Mouse (Mus musculus) embryonic facial prominence, embryonic 11.5 days (tissue): Measurements from ENCODE around the gene Cox8b. TPM values are rescaled to one million over a fixed set of nuclear protein-coding genes. Genes with fewer than 3 reads are reported as not detected.

Source experiments
- ATAC-seq: fragments of 200-750 bp; cut with Nextera tagmentation; replicated peaks from 2 replicates; pipeline ENCODE4 v1.8.0; 2017; ENCODE audit warnings: low read depth; ENCODE audit not compliant: insufficient number of reproducible peaks, low FRiP score, low TSS enrichment
- DNase-seq: peaks from one replicate; pipeline ENCODE4 v3.0.0-alpha.2; 2015; ENCODE audit warnings: low spot score
- H3K27ac ChIP-seq: fragments of 300-500 bp; sonication (generic); replicated peaks from 2 replicates; pipeline ENCODE4 v1.5.1; 2014; ENCODE audit warnings: mild to moderate bottlenecking, low read depth, low read length, control low read depth
- H3K27me3 ChIP-seq: fragments of 300-500 bp; sonication (generic); 2 replicates; pipeline ENCODE4 v1.6.1; 2014; ENCODE audit warnings: mild to moderate bottlenecking, low read length, moderate library complexity, mixed read lengths; ENCODE audit not compliant: control insufficient read depth, insufficient read depth
- H3K36me3 ChIP-seq: fragments of 300-500 bp; sonication (generic); replicated peaks from 2 replicates; pipeline ENCODE4 v1.6.1; 2014; ENCODE audit warnings: low read depth, mild to moderate bottlenecking, low read length, moderate library complexity, mixed read lengths; ENCODE audit not compliant: control insufficient read depth, insufficient read depth
- H3K4me1 ChIP-seq: fragments of 300-500 bp; sonication (generic); 2 replicates; pipeline ENCODE4 v1.6.1; 2014; ENCODE audit warnings: low read length, mixed read lengths; ENCODE audit not compliant: control insufficient read depth, insufficient read depth
- H3K4me2 ChIP-seq: fragments of 300-500 bp; sonication (generic); 2 replicates; pipeline ENCODE4 v1.6.1; 2014; ENCODE audit warnings: low read depth, mild to moderate bottlenecking, control low read depth, low read length, moderate library complexity
- H3K4me3 ChIP-seq: fragments of 300-500 bp; sonication (generic); 2 replicates; pipeline ENCODE4 v1.5.1; 2014; ENCODE audit warnings: low read depth, low read length, control low read depth
- H3K9ac ChIP-seq: fragments of 300-500 bp; sonication (generic); replicated peaks from 2 replicates; pipeline ENCODE4 v1.6.1; 2014; ENCODE audit warnings: mild to moderate bottlenecking, control low read depth, low read length
- H3K9me3 ChIP-seq: fragments of 300-500 bp; sonication (generic); replicated peaks from 2 replicates; pipeline ENCODE4 v1.6.1; 2016; ENCODE audit warnings: mild to moderate bottlenecking, low read length, inconsistent platforms, mixed read lengths; ENCODE audit not compliant: control insufficient read depth
- WGBS: fragments of 180-500 bp; shearing (Covaris S2); extraction: QIAGEN DNeasy Blood & Tissue Kit; methylation state at CpG from one replicate; pipeline ENCODE4 v1.1.7; 2014; 5-methylcytosine and 5-hydroxymethylcytosine counted together
- polyA plus RNA-seq: library from polyadenylated mRNA; unstranded; fragments of >200 nt; fragmentation: Nextera tagmentation; extraction: Ambion mirVana; gene quantifications from 2 replicates; pipeline ENCODE4 v1.2.1, GENCODE M21; 2014

Cox8b gene
- polyA plus RNA-seq, 1 experiment from 2014 or later = not detected

DNA sequence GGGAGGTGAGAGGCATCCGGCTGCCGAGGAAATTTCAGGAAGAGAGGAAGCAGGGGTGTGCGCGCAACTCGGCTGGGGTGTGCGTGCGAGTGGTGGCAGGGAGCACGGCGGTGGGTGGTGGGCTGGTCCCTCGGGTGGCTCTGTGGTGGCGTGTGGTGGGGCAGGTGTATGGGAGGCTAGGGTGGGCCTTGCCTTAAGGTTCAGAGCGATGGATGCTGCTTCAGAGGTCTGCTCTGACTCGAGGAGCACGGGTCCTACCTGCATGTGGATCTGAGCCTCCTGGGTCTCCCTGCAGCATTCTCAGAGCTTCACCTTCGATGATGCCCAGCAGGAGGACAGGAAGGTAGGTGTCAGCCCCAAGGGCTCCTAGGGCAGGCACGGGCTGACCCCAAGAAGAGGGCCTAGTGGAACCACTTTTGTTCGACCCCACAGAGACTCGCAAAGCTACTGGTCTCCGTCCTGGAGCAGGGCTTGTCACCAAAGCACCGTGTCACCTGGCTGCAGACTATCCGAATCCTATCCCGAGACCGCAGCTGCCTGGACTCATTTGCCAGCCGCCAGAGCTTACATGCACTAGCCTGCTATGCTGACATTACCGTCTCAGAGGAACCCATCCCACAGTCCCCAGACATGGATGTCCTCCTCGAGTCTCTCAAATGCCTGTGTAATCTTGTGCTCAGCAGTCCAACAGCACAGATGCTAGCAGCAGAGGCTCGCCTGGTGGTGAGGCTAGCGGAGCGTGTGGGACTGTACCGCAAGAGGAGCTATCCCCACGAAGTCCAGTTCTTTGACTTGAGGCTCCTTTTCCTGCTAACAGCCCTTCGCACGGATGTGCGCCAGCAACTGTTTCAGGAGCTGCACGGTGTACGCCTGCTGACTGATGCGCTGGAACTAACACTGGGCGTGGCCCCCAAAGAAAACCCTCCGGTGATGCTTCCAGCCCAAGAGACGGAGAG lies 42.4 kb downstream of the Cox8b start, which contains the start of gene Bet1l:
Bet1l (minus strand) TSS at position 28 of the 956 bp plus-strand sequence.
- H3K36me3 ChIP-seq = peaks cover 17% of the 10 kb centered on the region
- DNase-seq (no peak), ATAC-seq (peak; percentile 11; the same call in 1 of the 2 replicates)
- H3K27ac ChIP-seq = peak within 1 kb of the TSS; percentile 66
- H3K9me3 ChIP-seq = no peaks in the 10 kb centered on the region
- H3K4me1 ChIP-seq = peaks cover 2% of the 10 kb centered on the region
- peak within 1 kb of the TSS; percentile 98 for H3K4me2 ChIP-seq
- H3K27me3 ChIP-seq = no peaks in the 10 kb centered on the region
- peak within 1 kb of the TSS; percentile 74 for H3K4me3 ChIP-seq
- 41% methylated on average over 39 of the region's 40 CpGs for WGBS
- H3K9ac ChIP-seq = peak within 1 kb of the TSS; percentile 87

DNA sequence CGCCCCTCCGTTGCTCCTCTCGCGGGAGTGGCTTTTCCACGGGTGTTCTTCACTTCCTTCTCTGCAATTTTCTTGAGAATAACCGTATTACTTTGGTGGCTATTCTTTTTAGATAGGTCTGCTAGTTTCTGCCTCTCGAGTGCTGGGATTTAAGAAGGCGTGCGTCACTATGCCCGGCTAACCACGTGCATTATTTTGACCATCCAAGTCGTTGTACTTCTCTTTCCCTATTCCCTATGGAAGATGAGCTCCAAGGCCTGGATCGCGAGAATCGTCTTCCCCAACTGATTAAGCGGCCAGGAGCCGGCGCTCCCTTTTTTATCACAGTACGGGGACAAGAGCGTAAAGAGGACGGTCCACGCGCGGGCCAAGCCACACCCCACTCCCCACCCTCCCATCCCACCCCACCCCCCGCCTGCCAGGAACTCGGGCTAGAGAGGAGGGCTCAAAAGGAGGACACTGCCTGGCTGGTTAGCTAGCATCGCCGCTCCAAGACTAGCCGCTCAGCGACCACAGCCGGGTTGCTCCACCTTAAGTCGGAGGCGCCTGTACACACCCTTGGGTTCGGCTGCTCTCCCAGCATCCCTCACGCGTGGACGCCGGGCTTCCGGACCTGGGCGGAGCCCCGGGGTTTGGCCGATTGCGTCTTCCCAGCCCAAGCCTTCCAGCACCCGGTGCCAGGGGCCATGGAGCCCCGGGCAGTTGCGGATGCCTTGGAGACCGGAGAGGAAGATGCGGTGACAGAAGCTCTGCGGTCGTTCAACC lies 43.3 kb downstream of the Cox8b start, which contains the start of gene Ric8a:
Ric8a (plus strand) TSS at position 173 of the 765 bp plus-strand sequence.
- Histone ChIP-seq H3K27me3 (no peaks in the 10 kb centered on the region), H3K9ac (peak within 1 kb of the TSS; percentile 87), H3K4me3 (peak within 1 kb of the TSS; percentile 74), H3K36me3 (peaks cover 15% of the 10 kb centered on the region), H3K4me1 (peaks cover 2% of the 10 kb centered on the region), H3K9me3 (no peaks in the 10 kb centered on the region), H3K27ac (peak within 1 kb of the TSS; percentile 66), H3K4me2 (peak within 1 kb of the TSS; percentile 98)
- ATAC-seq = peak; percentile 81
- peak; percentile 81 for DNase-seq
- 0% methylated on average over 50 of the region's 50 CpGs for WGBS

DNA sequence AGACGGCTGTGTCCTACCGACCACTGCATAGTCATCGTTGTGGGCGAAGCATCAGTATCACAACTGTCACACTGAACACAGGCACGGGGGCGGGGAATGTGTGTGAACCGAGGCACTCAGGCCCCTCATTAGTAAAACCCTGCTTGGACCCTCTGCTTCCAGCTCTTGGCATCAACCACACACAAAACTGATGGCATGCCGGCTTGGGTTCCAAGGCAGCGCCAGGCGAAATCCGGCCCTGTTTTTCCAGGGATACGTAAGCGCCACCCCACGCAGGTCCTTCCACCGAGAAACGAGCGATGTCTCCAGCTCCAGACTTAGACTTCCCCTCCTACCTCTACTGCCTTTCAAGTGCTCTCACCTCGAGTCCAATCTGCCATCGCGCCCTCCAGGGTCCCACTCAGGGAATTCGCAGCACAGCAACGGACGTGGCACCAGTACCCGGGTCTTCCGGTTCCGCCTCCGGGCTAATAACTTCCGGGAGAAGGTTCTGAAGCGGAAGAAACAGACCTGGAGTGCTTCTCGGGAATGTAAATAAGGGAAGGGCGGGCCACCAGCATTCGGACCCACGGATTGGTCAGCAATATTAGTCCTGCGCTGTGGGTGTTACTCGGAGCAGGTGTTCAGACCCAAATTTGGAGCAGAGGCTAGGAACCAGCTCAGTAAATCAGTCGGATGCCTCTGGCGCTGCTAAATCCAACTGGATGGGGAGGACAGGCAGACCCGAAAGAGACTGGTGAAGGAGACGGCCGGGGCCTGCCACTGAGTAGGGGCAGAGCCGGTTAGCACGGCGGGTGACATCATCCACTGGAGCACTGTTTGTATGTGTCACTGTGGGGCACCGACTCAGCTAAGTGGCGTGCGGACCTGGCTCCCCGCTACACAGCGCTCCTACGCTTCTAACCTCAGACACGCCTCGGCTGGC lies 44.1 kb downstream of the Cox8b start, which contains the start of gene Gm45785:
Gm45785 (minus strand) TSS at position 472 of the 925 bp plus-strand sequence.
- Histone ChIP-seq H3K27ac (peak within 1 kb of the TSS; percentile 66), H3K4me2 (peak within 1 kb of the TSS; percentile 98), H3K9me3 (no peaks in the 10 kb centered on the region), H3K9ac (peak within 1 kb of the TSS; percentile 87), H3K4me1 (peaks cover 2% of the 10 kb centered on the region), H3K27me3 (no peaks in the 10 kb centered on the region), H3K4me3 (peak within 1 kb of the TSS; percentile 74), H3K36me3 (peaks cover 13% of the 10 kb centered on the region)
- under 1% methylated on average over 51 of the region's 51 CpGs for WGBS
- peak; percentile 73 for ATAC-seq
- DNase-seq = peak; percentile 93

DNA sequence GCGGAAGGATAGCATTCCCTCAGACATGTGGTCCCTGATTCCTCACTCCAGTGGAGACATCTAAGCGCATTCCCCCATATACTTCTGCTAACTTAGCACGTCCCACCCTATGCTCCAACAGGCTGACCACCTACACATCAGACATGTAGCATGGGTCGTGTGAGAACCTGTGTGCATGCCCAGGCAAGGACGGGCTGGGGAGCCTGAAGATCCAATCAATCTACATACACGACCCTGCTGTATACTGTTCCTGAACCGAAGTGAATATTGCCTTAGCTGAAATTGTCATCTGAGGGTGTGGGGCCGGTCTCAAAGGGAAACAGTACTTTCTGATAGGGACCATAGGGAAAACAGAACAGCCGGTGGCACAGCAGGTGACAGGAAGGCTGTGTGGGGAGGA lies 45.1 kb downstream of the Cox8b start:
- Histone ChIP-seq H3K36me3 (peaks cover 13% of the 10 kb centered on the region), H3K27me3 (no peaks in the 10 kb centered on the region), H3K9me3 (no peaks in the 10 kb centered on the region), H3K9ac (peak overlapping the region; percentile 87; the same call in 1 of the 2 replicates), H3K4me3 (peak overlapping the region; percentile 74), H3K27ac (no peak overlapping the region), H3K4me1 (peaks cover 2% of the 10 kb centered on the region), H3K4me2 (peak overlapping the region; percentile 98)
- ATAC-seq (no peak), DNase-seq (no peak)
- WGBS = 75% methylated on average over 9 of the region's 9 CpGs

DNA sequence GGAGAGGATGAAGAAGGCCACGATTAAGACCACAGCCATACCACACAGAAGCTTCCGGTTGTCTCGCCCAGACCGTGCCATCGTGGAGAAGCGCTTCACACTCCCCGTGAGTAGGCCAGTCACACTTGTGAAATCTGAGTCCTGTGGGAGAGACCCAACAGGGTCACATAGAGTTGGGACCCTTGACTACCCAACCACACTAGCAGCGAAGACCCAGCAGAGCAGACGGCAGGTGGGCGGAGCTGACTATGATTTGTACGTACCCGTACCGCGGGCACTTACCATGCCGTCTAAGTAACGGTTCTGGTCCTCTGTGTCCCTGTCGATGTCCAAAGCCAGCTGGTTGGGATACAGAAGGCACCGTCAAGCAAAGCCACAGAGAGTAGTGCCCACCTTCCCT lies 45.8 kb downstream of the Cox8b start:
- WGBS = 92% methylated on average over 18 of the region's 18 CpGs
- Histone ChIP-seq H3K9ac (no peak overlapping the region), H3K9me3 (no peaks in the 10 kb centered on the region), H3K4me1 (peaks cover 2% of the 10 kb centered on the region), H3K27ac (no peak overlapping the region), H3K4me3 (no peak overlapping the region), H3K4me2 (no peak overlapping the region), H3K27me3 (no peaks in the 10 kb centered on the region), H3K36me3 (peaks cover 13% of the 10 kb centered on the region)
- DNase-seq (no peak), ATAC-seq (no peak)

GRCm38 (mm10) chr7:140853386-140853785 lies 46.9 kb downstream of the Cox8b start:
- no peak overlapping the region for H3K9ac ChIP-seq
- ATAC-seq = no peak
- H3K27me3 ChIP-seq = no peaks in the 10 kb centered on the region
- peaks cover 2% of the 10 kb centered on the region for H3K4me1 ChIP-seq
- no peak overlapping the region for H3K4me3 ChIP-seq
- WGBS = 88% methylated on average over 9 of the region's 9 CpGs
- DNase-seq = no peak
- no peak overlapping the region for H3K27ac ChIP-seq
- H3K9me3 ChIP-seq = no peaks in the 10 kb centered on the region
- peaks cover 13% of the 10 kb centered on the region for H3K36me3 ChIP-seq
- no peak overlapping the region for H3K4me2 ChIP-seq

DNA sequence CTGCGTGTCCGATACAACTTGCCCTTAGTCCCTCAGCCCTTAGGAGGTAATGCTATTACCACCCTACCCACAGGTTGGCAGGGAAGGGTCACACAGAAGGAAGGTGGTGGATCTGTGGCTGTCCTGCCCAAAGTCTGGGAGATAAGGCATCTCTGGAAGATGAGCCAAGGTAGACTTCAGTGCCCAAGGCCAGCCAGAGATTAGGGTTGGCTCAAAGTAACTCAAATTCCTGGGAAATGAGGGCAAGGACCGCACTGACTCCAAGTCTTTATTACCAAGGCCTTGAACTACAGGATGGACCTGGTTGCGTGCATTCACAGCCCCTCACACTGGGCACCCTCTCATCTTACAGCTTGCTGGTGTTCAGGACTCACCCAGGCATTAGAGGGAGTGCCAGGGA lies 48.3 kb downstream of the Cox8b start:
- H3K4me2 ChIP-seq = no peak overlapping the region
- H3K9me3 ChIP-seq = no peaks in the 10 kb centered on the region
- H3K4me3 ChIP-seq = no peak overlapping the region
- 95% methylated on average over 4 of the region's 4 CpGs for WGBS
- no peaks in the 10 kb centered on the region for H3K4me1 ChIP-seq
- H3K27me3 ChIP-seq = no peaks in the 10 kb centered on the region
- H3K27ac ChIP-seq = no peak overlapping the region
- peaks cover 13% of the 10 kb centered on the region for H3K36me3 ChIP-seq
- H3K9ac ChIP-seq = no peak overlapping the region
- ATAC-seq = no peak
- DNase-seq = no peak
